Mouse (Mus musculus) monocyte, adult 2 months (primary cell): ENCODE data around the gene Exoc4.

Source experiments
- DNase-seq, 2 experiments: peaks; one replicate each; pipeline ENCODE4 v3.0.0; 2022; ENCODE audit warnings: low spot score in 2 of 2, low read depth in 1 of 2

Gene Exoc4

GRCm38 (mm10) chr6:33248894-33249758 lies at the start of gene Exoc4:
Gene Exoc4 (plus strand): TSS chr6:33249085.
- peak; percentile 84 to 86 for DNase-seq

DNA sequence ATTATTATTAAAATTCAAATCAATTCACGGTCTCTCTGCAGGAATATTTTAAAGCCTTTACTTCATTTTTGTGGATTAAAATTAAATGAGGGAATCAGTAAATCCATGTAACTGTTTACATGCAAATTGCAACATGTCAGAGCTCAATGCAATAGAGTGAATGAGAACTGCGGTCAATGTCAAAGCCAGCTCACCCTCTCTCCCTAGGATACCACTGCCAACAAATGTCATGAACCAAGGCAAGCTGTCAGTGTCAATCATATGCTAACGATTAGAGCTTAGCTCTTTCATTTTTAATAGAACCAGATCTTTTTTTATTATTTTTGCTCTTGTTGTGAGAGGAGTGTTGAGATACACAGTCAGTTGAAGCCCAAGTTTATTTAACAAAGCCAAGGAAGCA lies 30.1 kb upstream of the Exoc4 start:
- DNase-seq: no peak

DNA sequence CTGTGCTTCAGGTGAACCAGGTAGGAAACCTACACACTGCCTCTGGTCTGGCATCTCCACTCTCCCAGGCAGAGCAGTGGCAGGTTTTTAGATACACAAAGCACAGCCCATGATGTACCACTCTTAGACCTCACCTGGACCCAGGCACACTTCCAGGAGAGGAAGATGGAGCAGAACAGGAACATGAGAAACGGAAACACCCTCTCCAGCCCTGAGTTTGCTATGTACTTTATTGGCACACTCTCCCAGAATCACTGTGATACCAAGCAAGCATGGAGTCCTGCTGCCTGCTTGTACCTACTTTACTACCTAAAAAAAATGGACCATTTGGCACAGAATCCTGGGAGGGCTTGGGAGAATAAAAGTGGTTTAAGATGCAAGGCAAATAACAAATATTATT lies 22.2 kb upstream of the Exoc4 start:
- no peak for DNase-seq

- no peak for DNase-seq
These were observed 21.5 kb upstream of the Exoc4 start for GRCm38 (mm10) chr6:33227371-33227770.

GRCm38 (mm10) chr6:33241250-33241649 lies 7.6 kb upstream of the Exoc4 start:
- no peak for DNase-seq

- no peak for DNase-seq
These were observed 4.3 kb upstream of the Exoc4 start for GRCm38 (mm10) chr6:33244546-33244945.

GRCm38 (mm10) chr6:33247146-33247545 lies 1.7 kb upstream of the Exoc4 start:
- DNase-seq: no peak

DNA sequence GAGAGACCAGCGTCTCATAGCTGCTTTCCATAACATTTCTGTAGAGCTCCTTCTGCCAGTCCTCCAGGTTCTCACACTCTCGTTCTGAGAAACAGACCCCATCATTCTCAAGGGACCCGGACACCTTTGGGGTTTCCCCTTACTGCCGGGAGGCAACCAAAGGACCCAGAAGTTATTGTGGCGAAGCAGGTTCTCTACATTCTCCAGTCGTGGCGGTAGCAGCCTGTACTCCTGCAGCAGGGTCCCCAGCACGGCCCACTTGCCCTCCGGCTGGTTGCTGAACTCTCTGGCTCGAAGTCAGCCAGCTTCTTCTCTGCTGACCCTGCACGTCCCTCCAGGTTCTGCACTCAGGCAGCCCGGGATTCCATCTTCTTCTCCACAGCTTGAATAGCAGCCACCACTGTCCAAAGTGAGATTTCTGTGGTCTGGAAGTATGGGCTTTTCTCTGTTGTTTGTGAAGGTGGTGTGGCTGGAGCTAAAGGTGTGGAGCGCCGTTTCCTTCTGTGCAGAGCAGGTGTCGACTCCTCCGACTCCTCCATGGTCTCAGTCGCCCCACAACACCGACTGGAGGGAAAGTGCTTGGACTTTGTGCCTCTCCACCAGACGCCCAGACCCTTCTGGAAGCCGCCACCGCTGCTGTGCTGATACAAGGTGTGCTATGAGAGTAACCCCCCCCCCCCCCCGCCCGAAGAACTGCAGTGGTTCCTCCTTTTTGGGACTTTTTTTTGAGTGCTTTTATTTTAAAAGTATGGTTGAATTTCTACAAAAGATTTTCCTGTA lies 1.1 kb upstream of the Exoc4 start:
- DNase-seq: no peak

- no peak for DNase-seq
These were observed 7.8 kb downstream of the Exoc4 start for GRCm38 (mm10) chr6:33256638-33257037.

DNA sequence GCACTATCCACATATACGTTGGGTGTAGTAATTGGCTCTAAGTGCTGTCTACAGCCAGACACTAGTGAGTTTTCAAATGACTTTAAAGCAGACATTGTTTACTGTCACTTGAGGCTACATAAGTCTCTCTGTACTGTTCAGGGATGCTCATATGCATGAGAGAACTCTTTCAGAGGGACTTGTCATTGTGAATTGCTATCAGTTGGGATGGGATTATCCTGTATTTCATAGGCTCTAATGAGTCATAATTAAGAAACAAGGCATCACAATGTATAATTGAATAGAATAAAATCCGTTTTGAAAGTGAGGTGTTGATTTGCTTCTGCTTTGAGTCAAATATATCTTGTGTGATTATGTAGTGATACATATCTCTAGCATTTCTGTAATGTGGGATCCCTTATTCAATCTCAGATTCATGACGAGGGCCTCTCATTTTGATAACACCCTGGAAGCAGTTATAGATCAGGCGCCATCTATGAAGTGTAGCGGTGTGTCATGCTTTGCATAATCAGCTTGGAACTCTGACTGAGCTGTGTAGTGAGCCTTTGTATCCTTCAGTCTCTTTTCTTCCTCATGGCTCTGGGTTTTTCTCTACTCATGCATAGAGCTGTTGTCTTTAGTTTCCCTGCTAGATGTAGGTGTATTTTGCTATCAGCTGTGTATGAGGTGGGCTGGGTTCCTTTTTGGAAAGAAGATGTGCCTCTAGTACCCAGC lies 8.3 kb downstream of the Exoc4 start:
- DNase-seq: no peak

DNA sequence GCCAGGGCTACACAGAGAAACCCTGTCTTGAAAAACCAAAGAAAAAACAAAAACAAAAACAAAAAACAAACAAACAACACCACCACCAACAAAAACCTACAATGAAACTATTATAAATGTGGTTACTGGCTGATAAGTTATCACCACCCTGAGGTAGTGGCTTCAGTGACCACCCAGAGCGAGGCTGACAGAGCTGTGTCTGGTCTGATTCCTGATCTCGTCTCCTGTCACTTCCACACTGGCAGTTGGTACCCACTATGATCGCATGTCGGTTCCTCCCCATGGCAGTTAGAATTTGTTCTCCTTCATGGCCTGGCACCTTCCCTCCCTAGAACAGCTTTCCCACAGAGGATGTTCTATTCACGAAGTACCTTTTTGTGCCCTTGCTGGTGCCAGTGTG lies 11.0 kb downstream of the Exoc4 start:
- DNase-seq: no peak

- DNase-seq: no peak
These were observed 12.7 kb downstream of the Exoc4 start for GRCm38 (mm10) chr6:33261606-33262005.

DNA sequence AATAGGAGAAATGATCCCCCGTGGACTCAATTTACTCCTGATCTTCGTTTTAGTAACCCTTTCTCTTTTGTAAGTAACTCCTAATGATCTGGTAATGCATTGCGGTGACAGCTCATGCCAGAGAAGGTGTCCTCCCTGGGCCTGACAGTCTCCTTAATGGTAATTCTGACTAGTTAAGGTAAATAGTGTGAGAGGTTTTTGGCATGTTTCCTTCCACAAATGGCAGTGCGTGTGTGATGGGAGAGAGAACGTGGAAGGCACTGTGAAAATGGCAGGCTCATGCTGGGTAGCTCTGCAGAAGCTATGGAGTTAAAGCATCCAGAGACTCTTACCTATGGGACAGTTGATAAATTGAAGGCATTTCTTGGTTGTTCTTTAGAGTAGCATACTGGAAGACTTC lies 15.1 kb downstream of the Exoc4 start:
- no peak for DNase-seq

DNA sequence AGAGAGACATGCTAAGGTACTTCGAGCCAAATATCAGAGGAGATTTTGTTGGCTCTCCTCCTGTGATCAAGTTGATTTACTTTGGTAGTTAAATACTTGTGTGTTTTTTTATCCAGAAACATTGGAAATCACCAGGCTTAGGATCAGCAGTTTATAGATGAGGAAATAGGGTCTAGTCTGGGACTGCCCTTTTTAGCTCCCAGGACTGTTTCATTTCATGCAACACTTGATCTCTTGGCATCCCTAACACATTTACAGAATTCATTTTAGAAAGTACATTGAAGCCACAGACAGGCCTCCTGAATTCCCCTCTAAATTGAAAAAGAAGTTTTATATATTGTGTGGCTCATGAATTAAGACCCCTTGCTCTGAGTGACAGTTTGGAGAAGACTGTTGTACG lies 15.5 kb downstream of the Exoc4 start:
- no peak for DNase-seq

- no peak for DNase-seq
These were observed 18.7 kb downstream of the Exoc4 start for GRCm38 (mm10) chr6:33267571-33267970.

DNA sequence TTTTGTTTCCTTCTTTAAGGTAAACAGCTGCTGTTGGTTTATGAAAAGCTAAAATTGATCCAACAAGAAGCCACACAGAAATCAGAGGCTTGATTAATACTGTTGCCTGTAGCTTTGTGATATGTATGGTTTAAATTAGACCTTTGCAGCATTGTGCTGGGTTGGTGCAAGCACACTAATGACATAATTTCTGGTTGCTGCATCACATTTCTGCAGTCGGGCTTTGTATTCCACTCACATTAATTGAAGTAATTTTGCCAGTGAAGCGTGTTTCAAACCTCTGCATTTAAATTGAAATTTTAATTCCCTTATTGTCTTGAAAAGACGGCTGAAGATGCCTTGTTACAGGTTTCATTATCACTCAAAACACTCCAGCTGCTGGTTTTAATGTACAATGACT lies 34.6 kb downstream of the Exoc4 start:
- DNase-seq: no peak

DNA sequence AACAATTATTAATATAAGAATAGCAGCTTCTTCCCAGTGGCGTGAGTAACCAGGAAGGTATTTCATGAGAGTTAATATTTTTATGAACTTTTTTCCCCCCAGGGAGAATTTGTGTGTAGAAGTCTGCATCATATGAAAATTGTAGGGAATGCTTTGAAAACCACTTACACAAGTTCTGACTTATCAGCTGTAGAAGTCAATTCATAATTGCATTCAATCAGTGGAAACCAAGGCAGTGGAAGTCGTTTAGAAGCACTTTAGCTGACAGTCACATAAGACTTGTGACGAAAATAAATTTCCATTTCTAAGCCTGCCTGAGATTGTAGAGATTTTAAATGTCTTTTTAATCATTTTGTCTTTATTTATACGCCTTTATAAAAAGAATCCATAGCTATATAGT lies 35.1 kb downstream of the Exoc4 start:
- no peak for DNase-seq

DNA sequence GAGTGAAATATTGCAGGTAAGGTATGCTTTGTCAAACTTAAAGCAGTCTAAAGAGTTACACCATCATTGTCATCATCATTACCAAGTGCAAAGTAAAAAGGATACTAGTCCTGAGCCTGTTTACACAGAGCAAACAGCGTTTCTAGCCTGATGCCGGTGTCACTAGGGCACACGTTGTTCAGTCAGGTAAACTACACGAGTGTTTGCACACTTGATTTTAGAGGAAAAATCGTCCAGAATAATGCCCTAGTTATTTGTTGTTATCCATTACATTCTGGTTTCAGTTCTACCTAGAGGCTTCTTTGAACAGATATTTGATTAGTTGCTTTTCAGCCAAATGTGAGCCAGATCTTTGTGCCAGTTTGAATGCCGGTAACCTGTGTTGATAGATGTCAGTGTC lies 37.5 kb downstream of the Exoc4 start:
- no peak for DNase-seq

DNA sequence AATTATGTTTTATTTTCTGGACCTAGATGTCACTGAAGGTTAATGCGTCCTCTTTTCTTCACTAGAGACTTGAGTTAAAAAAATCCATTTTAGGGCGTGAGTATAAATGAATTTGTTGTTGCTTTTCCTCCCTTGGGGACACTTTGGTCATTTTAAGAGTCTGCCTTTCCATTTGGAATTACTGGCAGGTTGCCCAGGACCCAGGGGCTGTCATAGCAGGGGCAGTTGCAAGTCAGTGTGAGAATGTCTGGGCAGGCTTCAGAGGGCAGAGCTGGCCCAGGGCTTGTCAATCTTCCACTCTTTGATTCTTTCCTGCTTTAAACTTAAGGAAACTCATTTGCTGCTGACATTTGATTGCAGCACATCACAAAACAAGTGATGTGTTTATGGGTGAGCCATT lies 45.7 kb downstream of the Exoc4 start:
- no peak for DNase-seq

DNA sequence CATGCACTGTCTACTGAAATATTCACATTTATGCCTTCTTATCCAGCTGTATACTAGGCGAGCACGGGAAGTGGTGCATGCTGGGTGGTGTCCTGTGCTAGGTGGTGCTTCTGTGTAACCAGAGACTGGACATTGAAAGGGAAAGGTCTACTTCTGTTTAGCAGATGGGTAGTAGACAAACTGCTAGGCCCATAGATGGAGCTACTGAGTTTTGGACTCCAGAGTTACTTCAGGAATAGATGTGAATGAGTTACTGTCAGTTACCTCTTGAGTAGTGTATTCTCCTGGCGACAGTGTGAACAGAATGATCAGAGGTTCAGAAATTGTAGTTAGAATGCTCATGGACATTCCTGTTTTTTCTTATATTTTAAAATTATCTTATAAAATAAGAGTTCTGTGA lies 48.7 kb downstream of the Exoc4 start:
- DNase-seq: no peak

DNA sequence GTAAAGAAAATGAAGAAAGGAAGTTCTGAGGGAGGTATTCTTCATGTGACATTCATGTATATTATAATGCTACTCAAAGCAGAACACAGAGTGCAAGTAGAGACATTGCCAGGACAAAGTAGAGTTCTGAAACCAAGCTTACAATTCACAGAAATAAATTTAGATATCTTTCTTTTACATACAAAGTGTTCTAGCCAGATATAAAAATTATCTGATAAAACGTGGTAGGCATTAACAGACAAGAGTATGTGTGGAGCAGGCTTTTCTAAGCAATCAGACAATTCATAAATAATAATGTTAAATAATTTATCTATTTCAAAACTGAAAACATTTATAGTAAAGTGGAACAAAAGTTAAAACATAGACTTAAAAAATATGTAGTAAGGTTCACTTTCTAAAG lies 49.9 kb downstream of the Exoc4 start:
- DNase-seq: no peak

DNA sequence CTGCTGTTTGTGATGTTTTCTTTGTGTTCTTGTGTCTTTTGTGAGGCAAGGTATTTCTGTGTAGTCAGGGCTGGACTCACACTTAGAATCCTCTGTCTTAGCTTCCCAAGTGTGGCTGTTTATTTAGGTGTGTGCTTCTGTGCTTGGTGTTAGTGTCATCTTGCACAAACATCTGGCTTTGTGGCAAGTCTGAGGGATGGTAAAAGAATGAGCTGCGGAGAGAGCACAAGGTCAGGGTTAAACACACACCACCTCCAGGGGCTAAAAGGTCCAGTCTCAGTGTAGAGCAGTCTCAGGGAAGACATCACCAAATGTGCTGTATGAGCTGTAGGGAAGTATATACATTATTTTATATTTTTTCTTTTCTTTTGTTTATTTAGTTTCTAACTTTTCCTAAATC lies 57.1 kb downstream of the Exoc4 start:
- DNase-seq: no peak
